Mouse (Mus musculus): ENCODE data around the gene Rab29. TPM values are rescaled to one million over a fixed set of nuclear protein-coding genes. Genes with fewer than 3 reads are reported as not detected.
A peak's percentile ranks its signal among the peaks of the same experiment; 100 is the strongest.
"Not testable (repeated sequence)": the region's sequence is repeated elsewhere in the genome, so short reads cannot be mapped to it uniquely, and the experiment has no call there.

Rab29 gene
- total RNA-seq, 1 experiment from 2014 or later, result 21.3 TPM

DNA sequence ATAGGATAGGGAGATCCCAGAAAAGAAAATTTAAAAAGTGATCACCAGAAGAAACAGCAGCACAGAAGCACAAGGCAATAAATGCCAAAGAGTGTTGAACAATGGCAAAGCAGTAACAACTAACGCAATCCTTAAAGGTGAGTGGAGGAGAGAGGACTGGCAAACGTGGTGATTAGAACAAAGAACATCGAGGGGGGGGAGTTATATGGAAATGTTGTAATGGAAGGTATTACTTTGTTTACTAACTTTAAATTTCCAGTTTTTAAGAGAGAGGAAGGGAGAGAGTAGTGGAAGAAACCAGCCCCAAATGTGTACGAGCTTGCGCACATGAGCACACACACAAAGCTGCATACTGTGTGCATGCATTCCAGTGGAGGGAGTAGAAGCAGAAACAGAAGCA is 1.4 kb upstream of the Rab29 start:
- no peak for DNase-seq

DNA sequence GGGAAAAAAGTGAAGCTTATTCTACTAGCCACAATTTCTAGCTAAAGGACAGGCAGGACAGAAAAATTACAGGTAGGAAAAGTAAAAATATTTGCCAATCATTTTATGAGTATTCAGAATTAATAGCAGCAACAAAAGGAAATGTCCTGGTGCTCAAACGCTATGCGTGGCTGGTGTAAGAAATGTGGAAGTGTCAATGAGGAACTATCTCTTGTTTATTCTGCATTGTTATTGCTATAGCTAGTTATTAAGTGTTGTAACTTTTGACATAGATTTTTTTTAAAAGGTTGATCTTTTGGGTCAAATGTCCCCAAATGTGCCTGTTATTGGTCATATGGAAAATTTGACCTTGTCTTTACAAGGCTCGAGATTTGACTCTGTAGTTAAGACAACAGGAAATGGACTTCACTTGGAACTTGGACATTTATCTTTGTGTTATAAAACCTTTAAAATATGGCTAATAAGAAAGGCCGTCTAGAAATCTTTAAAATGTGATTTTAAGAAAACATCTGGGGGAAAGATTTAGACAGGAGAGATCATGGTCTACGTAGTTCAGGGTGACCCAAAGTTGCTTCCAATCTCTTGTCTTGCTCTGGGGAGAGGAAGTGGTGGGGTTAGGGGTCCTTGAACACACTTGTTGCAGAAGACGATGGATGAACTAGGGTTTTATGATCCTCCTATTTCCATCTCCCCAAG is 572 bp upstream of the Rab29 start:
- DNase-seq, result no peak

DNA sequence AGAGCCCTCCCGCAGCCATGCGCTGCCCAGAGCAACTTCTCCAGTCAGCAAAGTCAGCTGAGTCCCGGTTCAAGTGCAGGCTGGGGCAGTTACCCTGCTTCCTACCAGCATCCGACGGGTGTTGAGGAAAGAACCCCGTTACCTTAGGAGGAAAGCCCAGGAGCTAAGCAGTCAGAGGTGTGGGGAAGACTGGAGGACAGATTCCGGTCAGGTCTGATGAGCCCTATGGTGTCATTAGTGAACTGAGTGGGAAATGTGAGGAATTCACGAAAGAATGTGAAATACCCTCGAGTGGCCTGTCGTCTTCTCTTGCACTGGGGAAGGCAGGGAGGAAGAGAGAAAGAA is 894 bp downstream of the Rab29 start:
- DNase-seq, result peak; percentile 12

DNA sequence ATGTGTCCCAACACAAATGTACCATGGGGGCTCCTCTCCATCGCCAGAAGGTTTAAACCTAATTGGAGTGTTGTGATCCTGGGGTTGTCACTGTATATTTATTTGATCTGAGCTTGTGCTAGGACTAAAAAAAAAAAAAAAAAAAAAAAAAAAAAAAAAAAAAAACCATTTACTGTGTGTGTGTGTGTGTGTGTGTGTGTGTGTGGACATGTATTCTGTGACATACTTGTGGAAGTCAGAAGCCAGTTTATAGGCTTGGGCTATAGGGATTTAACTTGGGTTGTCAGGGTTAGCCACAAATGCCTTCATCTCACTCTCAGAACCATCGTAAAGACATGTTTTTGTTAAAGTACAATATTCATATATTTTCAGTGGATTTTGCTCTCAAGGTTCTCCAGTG is 2.5 kb downstream of the Rab29 start:
- DNase-seq, result no peak

DNA sequence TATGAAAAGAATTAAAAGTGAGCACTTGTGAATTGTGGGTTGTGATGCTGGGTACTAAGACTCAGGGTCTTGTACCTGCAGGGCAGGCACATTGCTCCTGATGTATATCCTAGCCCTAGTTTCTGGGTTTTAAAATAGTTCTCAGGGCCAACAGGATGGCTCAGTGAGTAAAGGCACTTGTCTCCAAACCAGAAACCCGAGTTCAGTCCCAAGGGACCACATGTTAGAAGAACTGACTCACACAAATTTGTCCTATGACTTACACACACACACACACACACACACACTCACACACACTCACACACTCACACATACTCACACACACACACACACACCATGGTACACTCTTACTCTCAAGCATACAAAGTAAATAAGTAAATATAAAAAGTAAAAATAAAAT is 5.8 kb downstream of the Rab29 start:
- DNase-seq, result no peak

DNA sequence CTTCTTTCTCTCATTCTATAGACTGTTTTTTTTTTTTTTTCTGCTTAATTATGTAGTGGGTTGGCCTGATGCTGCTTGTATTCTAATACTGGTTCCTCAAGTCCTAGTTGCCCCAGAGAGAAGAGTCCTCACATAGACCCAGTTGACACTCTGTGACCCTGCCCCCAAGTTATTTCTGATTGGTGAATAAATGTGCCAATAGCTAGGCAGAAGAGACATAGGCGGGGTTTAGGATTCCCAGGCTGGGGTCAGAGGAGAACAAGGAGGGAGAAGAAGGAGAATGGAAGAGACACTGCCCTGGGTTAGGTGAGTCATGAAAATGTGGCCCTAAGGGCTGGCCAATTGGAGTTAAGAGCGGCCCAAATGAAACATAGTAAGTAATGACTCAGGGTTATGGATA is 12.8 kb downstream of the Rab29 start:
- no peak for DNase-seq

DNA sequence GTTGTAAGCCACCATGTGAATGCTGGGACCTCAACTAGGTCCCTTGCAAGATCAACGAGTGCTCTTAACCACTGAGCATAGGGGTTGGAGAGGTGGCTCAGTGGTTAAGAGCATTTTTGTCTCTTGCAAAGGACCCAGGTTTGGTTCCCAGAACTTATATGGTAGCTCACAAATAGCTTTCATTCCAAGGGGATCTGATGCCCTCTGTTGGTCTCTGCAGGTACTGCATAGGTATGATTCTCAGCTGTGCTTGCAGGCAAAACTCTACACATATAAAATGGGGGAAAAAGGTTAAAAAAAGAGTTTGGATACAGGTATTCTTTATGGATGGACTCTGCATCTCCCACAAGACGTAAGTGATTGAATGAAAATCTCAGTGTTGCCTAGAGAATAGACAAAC is 15.8 kb downstream of the Rab29 start:
- DNase-seq, result peak; percentile 8

DNA sequence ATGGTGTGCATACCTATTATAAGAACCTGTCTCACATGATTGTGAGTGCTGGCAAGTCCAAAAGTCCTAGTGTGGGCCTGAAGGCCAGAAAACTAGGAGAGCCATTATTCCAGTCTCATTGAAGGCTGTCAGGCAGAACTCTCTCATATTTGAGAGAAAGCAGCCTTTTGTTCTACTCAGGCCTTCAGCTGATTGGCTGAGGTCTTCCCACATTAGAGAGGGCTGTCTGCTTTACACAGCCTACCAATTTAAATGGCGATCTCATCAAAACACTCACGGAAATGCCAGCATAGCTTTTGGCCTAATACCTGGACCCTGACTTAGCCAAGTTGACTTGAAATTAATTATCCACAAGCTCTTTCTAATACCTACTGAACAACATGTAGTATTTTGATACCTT is 19.1 kb downstream of the Rab29 start:
- no peak for DNase-seq

DNA sequence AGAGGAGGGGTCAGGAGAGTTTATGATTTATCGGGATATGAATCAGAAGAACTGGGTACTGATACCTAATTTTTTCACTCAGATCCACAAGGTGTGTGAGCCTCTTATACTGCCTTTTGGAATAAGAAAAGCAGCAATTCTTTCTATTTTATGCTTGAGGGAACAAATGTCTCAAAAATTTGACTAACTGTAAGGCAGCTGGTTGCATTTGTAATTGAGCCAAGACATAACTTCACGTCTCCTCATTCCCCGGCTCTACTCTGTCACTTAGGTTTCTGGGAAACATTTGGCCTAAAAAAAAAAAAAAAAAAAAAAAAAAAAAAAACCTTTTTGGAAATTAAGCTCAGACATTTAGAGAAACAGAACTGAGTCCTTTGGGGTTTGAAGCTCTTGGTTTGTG is 19.6 kb downstream of the Rab29 start:
- DNase-seq, result no peak

DNA sequence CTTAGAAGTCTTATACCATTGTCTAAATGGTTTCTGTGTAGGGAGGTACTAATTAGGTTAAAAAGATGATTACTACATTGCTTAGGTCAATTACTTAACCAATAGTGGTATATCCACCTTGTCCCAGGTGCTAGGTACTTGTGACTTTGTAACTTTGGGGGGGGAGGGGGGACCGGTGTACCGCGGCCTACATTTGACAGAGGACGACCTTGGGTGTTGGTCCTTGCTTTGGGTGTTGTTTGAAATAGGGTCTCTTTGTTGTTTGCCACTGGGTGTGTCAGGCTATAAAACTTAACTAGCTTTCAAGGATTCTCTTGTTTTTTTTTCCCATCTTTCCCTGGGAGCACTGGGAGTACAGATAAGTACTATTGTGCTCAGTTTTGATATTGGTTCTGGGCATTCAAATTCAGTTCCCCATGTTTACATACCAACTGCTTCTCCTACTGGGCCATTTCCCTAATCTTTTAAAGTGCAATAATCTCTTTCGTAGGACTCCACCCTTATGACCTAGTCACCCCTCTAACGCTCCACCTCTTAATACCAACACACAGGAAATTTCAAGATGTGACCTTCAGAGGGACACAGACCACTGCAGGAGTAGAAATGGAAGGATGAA is 23.1 kb downstream of the Rab29 start:
- DNase-seq, result no peak

DNA sequence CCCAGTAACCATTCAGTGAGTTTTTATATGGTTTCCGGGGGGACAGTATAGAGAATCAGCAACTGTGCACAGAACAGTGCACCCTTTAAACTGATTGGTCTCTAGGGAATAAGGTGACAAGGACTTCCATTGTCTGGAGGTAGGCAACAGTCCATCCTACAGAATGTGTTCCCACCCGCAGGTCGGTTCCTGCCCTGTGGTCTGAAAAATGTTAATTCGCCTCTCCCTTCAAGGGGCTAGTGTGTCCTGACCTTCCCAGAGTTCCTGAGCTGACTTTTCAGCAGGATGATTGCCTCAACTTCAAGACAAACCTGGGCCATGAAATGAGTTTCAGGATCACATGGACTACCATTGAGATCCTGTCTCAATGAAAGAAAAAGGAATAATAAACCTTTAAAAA is 24.4 kb downstream of the Rab29 start:
- DNase-seq, result no peak

DNA sequence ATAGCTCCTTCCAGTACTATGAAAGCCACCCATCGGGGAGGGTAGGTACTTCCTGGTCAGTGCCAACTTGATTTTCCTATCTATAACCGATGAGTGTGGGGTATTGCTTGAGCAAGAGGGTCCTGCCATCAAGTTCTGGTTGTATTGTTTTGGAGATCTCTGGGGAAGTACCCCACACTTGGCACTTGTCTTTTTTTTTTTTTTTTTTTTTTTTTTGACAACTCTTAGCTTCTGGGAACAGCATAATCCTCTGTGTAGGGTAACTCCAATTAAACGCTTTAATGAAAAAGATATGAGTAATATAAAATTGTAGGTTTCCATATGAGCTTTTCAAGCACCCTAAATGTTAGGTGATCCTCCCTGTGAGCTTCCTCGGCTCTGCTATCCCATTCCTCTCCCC is 35.7 kb downstream of the Rab29 start:
- DNase-seq, result no peak

DNA sequence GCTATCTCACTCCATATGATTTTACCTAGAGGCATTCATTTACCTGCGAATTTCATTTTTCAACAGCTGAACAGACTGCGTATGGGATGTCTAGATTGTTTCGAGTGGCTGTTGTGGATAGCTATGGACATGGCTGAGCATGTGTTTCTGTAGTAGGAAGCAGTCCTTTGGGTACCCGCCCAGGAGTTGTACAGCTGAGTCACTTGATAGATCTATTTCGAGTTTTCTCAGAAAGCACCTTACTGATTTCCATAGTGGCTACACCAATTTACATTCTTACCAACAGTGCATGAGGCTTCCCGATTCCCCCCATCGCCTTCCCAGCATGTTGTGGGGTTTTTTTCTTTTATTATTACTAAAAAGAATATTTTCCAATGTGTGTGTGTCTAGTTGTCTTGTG is 36.2 kb downstream of the Rab29 start:
- no peak for DNase-seq

DNA sequence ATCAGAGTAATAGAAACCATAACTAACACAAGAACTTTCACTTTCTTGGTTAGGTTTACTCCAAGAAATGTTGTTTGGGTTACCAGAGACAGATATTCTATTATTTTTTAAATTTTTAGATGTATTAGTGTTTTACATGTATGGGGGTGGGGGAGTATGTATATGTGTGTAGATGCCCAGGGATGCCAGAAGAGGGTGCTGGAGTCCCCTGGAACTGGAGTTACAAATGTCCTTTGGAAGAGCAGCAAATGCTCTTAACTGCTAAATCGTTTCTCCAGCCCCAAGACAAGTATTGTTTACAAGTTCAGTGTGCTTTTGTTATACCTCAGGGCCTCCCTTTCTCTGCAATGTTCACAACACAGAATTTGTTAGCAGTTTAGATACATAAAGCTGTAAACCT is 38.5 kb downstream of the Rab29 start:
- peak; percentile 22 for DNase-seq

DNA sequence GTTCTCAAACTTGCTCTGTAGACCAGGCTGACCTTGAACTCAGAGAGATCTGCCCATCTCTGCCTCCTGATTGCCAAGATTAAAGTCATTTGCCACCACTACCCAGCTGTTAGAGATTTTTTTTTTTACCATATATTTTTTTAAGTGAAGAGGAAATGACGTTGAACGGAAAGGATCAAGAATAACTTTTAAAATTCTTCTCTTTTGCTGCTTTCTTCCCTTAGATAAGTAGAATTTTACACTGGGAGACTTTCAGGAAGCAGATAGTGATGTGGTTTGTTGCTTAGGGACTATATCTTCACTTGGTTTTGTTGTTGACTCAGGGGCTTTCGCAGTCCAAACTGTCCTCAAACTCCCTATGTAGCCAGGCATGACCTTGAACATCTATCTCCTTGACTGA is 41.4 kb downstream of the Rab29 start:
- DNase-seq, result no peak

DNA sequence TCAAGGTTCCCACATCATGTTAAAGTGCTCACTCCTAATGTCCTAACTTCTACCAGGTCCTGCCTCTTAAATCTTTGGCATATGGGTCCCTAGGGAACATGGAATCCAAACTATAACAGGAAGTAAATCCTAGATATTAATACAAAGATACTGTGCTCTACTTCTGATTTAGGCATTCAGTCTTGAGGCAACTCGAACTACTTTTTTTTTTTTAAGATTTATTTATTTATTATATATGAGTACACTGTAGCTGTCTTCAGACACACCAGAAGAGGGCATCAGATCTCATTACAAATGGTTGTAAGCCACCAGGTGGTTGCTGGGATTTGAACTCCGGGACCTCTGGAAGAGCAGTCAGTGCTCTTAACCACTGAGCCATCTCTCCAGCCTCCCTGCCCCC is 42.2 kb downstream of the Rab29 start:
- not testable (repeated sequence) for DNase-seq

DNA sequence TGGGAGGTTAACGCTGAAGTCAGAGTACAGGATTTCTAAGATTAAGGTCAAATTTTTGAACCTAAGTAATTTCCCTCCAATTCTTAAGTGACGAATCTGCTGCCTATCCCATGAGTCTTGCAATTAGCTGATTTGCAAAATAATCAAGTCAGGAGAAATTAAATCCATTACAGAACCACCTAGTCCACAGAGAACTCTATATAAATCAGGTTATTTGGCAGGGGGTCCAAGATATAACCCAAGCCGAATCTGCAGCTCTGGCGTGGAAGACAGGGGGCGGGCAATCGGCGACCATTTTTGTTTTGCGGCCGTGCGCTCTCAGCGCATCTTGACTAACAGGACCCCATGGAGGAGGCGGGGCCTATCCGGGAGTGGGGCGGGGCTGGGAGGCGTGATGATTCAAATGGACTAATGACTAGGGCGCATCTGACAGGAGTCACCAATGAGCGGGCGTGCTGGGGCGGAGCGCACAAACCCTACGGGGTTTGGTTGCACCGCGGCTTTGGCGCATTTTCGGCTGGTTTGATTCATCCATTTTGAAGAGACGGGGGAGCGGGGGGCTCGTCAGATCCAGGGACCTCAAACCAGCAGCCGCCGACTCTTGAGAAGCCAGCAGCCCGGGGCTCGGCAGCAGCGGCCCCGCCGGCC is 43.1 kb downstream of the Rab29 start, which contains the start of gene Nucks1:
TSS of gene Nucks1 (plus strand) at position 534 of the 648 bp plus-strand sequence.
- peak; percentile 99 for DNase-seq

DNA sequence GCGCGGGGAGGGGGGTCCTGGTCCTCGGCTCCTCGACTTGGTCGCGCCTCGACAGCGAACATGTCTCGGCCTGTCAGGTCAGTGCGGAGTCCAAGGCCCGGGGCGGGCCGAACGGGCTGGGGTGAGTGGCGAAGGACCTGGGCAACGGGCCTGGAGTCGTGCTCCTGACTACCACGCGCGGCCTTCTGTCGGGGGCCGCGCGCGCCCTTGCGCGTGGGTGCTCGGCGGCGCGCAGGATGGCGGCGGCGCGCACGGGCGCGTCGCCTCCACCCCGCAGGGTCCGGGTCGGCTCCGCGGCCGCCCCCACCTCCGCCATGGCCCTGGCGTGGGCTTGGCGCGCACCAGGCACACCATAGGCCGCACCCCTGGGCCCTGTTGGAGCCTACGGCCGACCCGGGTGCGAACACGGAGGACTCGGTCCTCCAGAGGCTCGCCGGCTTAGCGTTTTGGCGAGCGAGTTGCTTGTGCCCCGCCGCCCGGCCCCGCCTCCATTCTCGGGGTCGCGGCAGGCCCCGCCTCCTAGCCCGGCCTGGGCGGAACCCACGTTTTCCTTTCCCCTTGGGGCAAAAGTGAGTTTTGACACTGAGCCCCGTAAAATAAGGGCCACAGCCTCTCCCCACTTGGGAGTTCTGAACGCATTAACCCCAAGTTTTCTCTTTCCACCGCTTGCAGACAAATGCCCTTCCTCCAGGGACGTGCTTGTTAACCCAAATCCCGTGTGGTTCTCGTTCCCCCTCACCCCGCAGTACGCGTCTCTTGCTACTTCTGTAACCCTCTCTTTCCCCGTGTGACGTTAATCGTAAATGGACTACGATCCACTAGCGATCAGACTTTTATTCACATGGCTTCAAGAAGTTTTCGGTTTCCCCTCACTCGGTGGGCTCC is 43.9 kb downstream of the Rab29 start:
- DNase-seq, result peak; percentile 88

DNA sequence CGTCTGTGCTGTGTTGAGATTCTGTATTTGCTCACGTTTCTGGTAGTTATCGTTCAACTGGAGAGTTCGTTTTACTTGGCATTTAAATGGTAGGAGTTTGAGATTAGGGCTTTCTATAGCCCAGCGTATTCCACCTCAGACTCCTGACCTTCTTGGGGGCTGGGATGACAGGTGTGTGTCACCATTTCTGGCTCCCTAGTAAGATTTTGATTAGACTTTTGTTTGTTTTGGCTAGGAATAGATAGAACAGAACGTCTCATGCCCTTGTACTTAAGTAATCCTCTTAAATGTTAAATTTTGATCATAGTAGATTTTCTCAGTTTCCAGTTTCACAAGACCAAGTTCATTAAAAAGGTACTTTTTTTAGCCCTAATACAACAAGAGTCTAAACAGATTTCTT is 50.6 kb downstream of the Rab29 start:
- DNase-seq, result no peak

DNA sequence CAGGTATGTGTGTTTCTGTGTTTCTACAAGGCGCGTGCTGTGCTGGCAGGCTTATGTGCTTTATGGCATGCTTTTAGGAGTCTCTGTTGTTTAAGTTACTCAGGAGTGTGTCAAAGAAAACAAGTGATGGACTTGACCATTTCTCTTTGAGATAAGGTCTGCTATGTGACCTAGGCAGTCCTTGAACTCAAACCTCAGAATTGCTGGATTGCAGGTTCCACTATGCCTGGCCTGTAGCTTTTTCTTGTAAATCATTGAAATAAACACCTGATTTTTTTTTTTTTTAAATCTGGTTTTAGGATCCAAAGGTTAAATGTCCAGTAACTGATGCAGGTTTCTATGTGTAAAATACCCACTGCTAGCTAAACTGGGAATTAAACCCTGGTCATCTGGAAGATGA is 52.0 kb downstream of the Rab29 start:
- DNase-seq, result no peak

DNA sequence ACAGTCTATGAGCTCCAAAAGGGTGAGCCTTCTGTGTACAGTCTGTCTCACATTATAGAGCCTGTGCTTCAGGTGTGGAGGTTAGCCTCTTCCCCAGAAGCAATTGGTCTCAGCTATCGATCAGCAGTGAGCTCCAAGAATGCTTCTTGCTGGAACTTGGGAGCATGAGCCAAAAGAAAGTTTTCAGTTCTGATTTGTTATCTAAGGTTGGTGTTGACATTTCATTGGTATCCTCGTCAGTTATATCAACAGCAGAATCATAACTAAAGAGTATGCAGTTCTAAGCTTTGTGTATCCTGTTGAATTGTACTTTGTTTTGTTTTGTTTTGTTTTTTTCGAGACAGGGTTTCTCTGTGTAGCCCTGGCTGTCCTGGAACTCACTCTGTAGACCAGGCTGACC is 55.1 kb downstream of the Rab29 start:
- DNase-seq, result no peak
